Mouse (Mus musculus) lung, adult 2 months (tissue): ENCODE results near the gene Zbtb46.

Experiments used
- CTCF ChIP-seq: fragments of 200-500 bp; IDR thresholded peaks from 2 replicates; pipeline ENCODE4 v1.5.1; 2011; ENCODE audit warnings: mild to moderate bottlenecking, low read length, control low read depth; ENCODE audit not compliant: insufficient read depth
- POLR2A ChIP-seq: fragments of 200-500 bp; IDR thresholded peaks from 2 replicates; pipeline ENCODE4 v1.6.1; 2011; ENCODE audit warnings: low read depth, mild to moderate bottlenecking, control low read depth, low read length, borderline replicate concordance; ENCODE audit errors: extremely low read depth

GRCm38 (mm10) chr2:181485741-181486140 is 26.5 kb upstream of the Zbtb46 start:
- no peak for TF ChIP-seq POLR2A
- no peak for TF ChIP-seq CTCF
